Mouse (Mus musculus) bone marrow, adult 2 months (tissue): ENCODE results near the gene Sh3rf3. TPM values are rescaled to one million over a fixed set of nuclear protein-coding genes. Genes with fewer than 3 reads are reported as not detected.

Experiments
- H3K27ac ChIP-seq: fragments of 200-500 bp; 2 replicates; pipeline ENCODE4 v1.5.1; 2012; ENCODE audit warnings: low read depth, mild to moderate bottlenecking, control low read depth, inconsistent platforms, low read length; ENCODE audit not compliant: control insufficient read depth, poor library complexity, insufficient read depth
- H3K4me1 ChIP-seq: fragments of 200-500 bp; 2 replicates; pipeline ENCODE4 v1.6.1; 2011; ENCODE audit warnings: low read length; ENCODE audit not compliant: control insufficient read depth, insufficient read depth
- H3K4me3 ChIP-seq: fragments of 200-500 bp; replicated peaks from 2 replicates; pipeline ENCODE3; 2011; ENCODE audit warnings: mild to moderate bottlenecking, low read depth, low read length, control low read depth; ENCODE audit not compliant: control insufficient read depth
- CTCF ChIP-seq: fragments of 200-500 bp; IDR thresholded peaks from 2 replicates; pipeline ENCODE4 v1.5.1; 2011; ENCODE audit warnings: low read length, control low read depth; ENCODE audit not compliant: control insufficient read depth, insufficient read depth
- POLR2A ChIP-seq: fragments of 200-500 bp; IDR thresholded peaks from 2 replicates; pipeline ENCODE4 v1.6.1; 2011; ENCODE audit warnings: low read depth, mild to moderate bottlenecking, control low read depth, low read length, borderline replicate concordance; ENCODE audit not compliant: control insufficient read depth
- WGBS: fragments of 180-500 bp; shearing (Covaris S2); methylation state at CpG from one replicate; pipeline ENCODE4 v1.1.7; 2018; 5-methylcytosine and 5-hydroxymethylcytosine counted together
- polyA plus RNA-seq: library from polyadenylated mRNA; stranded (reverse); fragments of >200 nt; gene quantifications from 2 replicates; pipeline ENCODE4 v1.2.4, GENCODE M21; 2011; ENCODE audit warnings: low replicate concordance; ENCODE audit not compliant: missing spikeins, insufficient read depth, insufficient read length

Gene Sh3rf3
- polyA plus RNA-seq, 1 experiment = 0.27 TPM

GRCm38 (mm10) chr10:58885816-58886215, 72.7 kb downstream of the Sh3rf3 start:
- TF ChIP-seq CTCF (no peak), POLR2A (no peak)
- H3K27ac ChIP-seq = no peak overlapping the region
- WGBS = 84% methylated on average over 2 of the region's 2 CpGs
- no peaks in the 10 kb centered on the region for H3K4me1 ChIP-seq
- H3K4me3 ChIP-seq = no peak overlapping the region

GRCm38 (mm10) chr10:58890671-58891439, 77.7 kb downstream of the Sh3rf3 start:
- Histone ChIP-seq H3K4me3 (no peak overlapping the region), H3K4me1 (no peaks in the 10 kb centered on the region), H3K27ac (no peak overlapping the region)
- TF ChIP-seq CTCF (no peak), POLR2A (no peak)
- 64% methylated on average over 16 of the region's 16 CpGs for WGBS

DNA sequence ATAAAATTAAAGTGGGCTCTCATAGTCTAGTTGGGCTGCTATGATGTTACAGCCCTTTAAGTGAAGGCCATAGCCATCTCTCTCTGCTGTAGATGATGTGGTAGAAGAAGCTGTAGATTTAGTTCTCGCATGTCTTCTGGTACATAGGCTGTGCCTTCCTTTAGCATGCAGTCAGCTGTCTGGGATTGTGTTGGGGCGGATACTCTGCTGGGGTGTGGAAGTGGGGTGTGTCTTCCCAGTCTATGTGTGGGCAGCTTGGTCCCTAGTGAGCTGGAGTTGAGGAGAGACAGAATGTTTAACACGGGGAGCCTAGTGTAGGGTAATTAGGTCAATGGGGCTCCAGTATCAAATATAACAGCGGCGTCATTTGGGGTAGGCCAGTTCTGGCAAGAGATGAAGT, 82.3 kb downstream of the Sh3rf3 start:
- Histone ChIP-seq H3K4me3 (no peak overlapping the region), H3K27ac (no peak overlapping the region), H3K4me1 (no peaks in the 10 kb centered on the region)
- TF ChIP-seq CTCF = no peak
- TF ChIP-seq POLR2A = no peak
- 77% methylated on average over 5 of the region's 5 CpGs for WGBS

DNA sequence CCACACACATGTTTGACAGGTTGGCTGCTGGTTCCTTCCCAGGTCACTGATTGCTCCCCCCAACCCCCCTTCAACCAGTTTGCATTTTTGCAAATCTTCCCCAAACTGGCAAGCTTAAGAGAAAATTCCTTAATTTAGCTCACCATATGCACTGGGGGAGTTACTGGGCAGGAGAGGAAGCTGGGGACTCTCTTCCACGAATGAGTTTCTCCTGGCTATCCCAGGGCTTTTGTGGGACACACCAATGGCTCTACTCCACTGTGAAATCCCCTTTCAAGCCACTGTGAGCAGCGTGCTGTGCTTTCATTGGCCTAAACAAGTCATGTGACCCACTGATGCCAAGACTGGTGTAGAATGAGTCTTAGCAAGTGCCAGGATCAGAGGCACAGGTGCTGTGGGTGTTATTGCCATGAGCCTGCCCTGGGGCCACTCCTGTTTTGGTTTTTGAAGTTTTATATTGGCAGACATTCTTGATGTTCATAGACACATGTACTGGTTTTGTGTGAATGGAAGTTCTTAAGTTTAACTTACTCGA, 83.9 kb downstream of the Sh3rf3 start:
- 58% methylated on average over 3 of the region's 3 CpGs for WGBS
- no peaks in the 10 kb centered on the region for H3K4me1 ChIP-seq
- H3K4me3 ChIP-seq = no peak overlapping the region
- no peak overlapping the region for H3K27ac ChIP-seq
- TF ChIP-seq POLR2A (no peak), CTCF (no peak)

DNA sequence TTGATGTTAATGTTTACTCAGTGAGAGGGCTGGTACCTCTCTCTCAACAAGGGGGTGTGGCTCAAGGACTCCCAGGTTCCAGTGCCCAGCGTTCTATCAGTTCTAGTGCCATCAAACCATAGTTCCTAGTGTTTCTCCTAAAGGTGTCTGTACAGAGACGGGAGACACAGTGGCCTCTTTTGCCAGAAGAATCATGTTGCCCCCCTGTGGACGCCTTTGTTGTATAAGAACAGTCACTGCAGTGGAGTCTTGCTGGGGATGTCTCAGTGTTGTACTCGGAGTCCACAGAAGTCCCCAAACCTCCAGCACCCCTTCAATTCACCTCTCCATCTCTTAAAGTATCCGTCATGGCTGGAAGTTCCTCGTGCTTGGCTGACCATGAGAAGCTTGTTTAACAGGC, 92.1 kb downstream of the Sh3rf3 start:
- Histone ChIP-seq H3K4me1 (no peaks in the 10 kb centered on the region), H3K27ac (no peak overlapping the region), H3K4me3 (no peak overlapping the region)
- 49% methylated on average over 6 of the region's 6 CpGs for WGBS
- no peak for TF ChIP-seq CTCF
- no peak for TF ChIP-seq POLR2A

DNA sequence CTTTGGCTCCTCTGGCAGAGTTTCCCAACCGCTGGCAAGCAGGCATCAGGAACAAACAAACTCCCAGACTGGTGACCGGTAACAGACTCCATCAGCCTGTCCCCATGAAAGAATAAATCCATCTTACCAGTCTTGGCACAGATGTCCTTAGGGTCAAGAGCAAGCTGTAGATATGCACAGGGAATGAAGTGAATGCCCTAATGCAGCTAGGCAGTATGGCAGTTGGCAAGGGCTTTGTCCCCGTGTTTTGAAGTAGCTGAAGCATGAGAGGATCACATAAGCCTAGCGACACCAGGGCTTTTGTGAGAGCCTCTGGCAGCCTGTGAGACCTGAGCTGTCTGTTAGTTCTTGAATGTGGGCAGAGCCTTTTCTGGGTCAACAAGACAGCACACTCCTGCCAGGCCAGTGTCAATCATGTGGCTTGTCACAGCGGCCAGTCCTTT, 93.9 kb downstream of the Sh3rf3 start:
- 83% methylated on average over 5 of the region's 5 CpGs for WGBS

GRCm38 (mm10) chr10:58908451-58908850, 95.3 kb downstream of the Sh3rf3 start:
- no peak overlapping the region for H3K4me3 ChIP-seq
- no peak overlapping the region for H3K27ac ChIP-seq
- WGBS = 78% methylated on average over 8 of the region's 8 CpGs
- TF ChIP-seq CTCF = no peak
- no peak for TF ChIP-seq POLR2A
- H3K4me1 ChIP-seq = no peaks in the 10 kb centered on the region

More for the DNA sequence above, 93.9 kb downstream of the Sh3rf3 start:
- no peak overlapping the region for H3K27ac ChIP-seq
- TF ChIP-seq CTCF (no peak), POLR2A (no peak)
- no peak overlapping the region for H3K4me3 ChIP-seq
- no peaks in the 10 kb centered on the region for H3K4me1 ChIP-seq

DNA sequence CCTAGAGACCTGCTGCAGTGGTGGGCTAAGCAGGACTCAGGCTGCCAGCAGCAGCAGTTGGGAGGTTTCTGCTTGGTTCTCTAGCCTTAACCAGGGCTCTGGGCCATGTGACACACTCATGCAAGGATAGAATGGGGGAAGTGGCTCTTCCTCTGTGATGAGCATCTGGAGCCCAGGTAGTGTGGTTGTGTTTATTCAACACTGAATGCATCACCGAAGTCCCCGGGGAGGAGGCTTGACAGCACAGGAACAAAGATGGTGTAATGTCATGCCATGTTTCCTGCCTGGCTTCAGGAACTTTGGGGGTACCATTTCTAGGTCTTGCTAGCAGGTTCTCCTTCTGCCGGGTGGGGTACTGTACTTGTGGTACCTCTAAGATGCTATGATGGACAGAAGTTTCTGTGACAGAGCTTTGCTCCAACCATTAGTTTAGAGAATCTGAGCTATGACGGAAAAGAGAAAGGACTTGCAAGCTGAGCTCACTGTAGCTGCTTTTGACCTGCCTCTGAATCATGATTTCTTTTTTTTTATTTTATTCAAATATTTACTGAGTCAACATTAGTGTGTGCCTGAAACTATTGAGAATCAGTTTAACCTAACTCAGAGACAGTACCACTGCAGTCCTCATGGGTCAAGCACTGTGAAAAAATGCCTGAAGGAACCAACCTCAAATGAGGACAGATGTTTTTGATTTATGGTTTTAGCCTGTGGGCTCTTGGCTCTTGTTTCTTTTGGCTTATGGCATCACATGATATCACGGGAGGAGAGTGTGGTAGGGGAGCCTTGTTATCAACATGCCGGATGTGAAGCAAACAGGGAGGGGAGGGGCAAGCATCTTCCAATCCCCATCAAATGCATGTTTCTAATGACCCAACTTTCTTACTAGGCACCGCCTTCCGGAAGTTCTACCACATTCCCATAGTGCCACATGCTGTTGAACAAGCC, 102.4 kb downstream of the Sh3rf3 start:
- no peak overlapping the region for H3K4me3 ChIP-seq
- no peaks in the 10 kb centered on the region for H3K4me1 ChIP-seq
- WGBS = 74% methylated on average over 8 of the region's 8 CpGs
- no peak for TF ChIP-seq POLR2A
- no peak for TF ChIP-seq CTCF
- no peak overlapping the region for H3K27ac ChIP-seq
